Mouse (Mus musculus): ENCODE results near the gene Siglec1. TPM values are rescaled to one million over a fixed set of nuclear protein-coding genes. Genes with fewer than 3 reads are reported as not detected.

Gene Siglec1
- polyA plus RNA-seq, 1 experiment from 2014 or later, result 0.51 TPM

- 94% methylated on average over 2 of the region's 2 CpGs for WGBS
- Histone ChIP-seq H3K36me3 (ENCODE audit: control insufficient read depth, insufficient read depth, low read length) (peaks cover 59% of the 10 kb centered on the region), H3K4me1 (ENCODE audit: control insufficient read depth, insufficient read depth, low read length) (no peaks in the 10 kb centered on the region), H3K4me2 (ENCODE audit: low read length) (no peak overlapping the region), H3K27me3 (ENCODE audit: control insufficient read depth, insufficient read depth, low read length) (no peaks in the 10 kb centered on the region), H3K27ac (replicated peaks; ENCODE audit: low read depth, low read length) (no peak overlapping the region), H3K9ac (replicated peaks; ENCODE audit: low read length) (no peak overlapping the region), H3K9me3 (ENCODE audit: control insufficient read depth, low read length) (no peaks in the 10 kb centered on the region), H3K4me3 (replicated peaks; ENCODE audit: low read depth, low read length) (no peak overlapping the region)
- no peak for DNase-seq
- ATAC-seq (ENCODE audit: low FRiP score, low TSS enrichment), result no peak
Measured at GRCm38 (mm10) chr2:131025230-131025629, 61.3 kb downstream of the Siglec1 start.

Small RNAs within 50 kb of the gene (microRNA-seq; reads per million reads assigned to microRNA genes)
- not detected for gene Mir6973b

Other genes starting within 250 kb of the Siglec1 start
- 77.7 and 107 TPM in 2 replicates for gene 4930402H24Rik, start 180.4 kb downstream of the Siglec1 start, polyA plus RNA-seq (2014; fragmentation: Nextera tagmentation; extraction: Ambion mirVana)
- gene Atrn, start 180.3 kb downstream of the Siglec1 start, polyA plus RNA-seq (2014; fragmentation: Nextera tagmentation; extraction: Ambion mirVana), result 19.0 and 22.5 TPM in 2 replicates
- gene Gfra4, start 43.7 kb downstream of the Siglec1 start, polyA plus RNA-seq (2014; fragmentation: Nextera tagmentation; extraction: Ambion mirVana), result 37.8 and 41.7 TPM in 2 replicates
- gene Adam33, start 23.0 kb downstream of the Siglec1 start, polyA plus RNA-seq (2014; fragmentation: Nextera tagmentation; extraction: Ambion mirVana), result 0.36 and 0.58 TPM in 2 replicates
- 1.5 and 1.7 TPM in 2 replicates for gene Hspa12b, start 40.5 kb upstream of the Siglec1 start, polyA plus RNA-seq (2014; fragmentation: Nextera tagmentation; extraction: Ambion mirVana)
- gene Gm11037, start 46.7 kb upstream of the Siglec1 start, polyA plus RNA-seq (2014; fragmentation: Nextera tagmentation; extraction: Ambion mirVana), result not detected in 2 replicates
- 76.4 and 85.7 TPM in 2 replicates for gene 1700037H04Rik, start 73.3 kb upstream of the Siglec1 start, polyA plus RNA-seq (2014; fragmentation: Nextera tagmentation; extraction: Ambion mirVana)
- 11.1 TPM in 2 replicates for gene Cenpb, start 93.3 kb upstream of the Siglec1 start, polyA plus RNA-seq (2014; fragmentation: Nextera tagmentation; extraction: Ambion mirVana)
- 16.4 and 31.5 TPM in 2 replicates for gene Cdc25b, start 100.2 kb upstream of the Siglec1 start, polyA plus RNA-seq (2014; fragmentation: Nextera tagmentation; extraction: Ambion mirVana)
- gene Spef1, start 100.5 kb upstream of the Siglec1 start, polyA plus RNA-seq (2014; fragmentation: Nextera tagmentation; extraction: Ambion mirVana), result 11.3 and 14.1 TPM in 2 replicates
- 32.5 and 34.3 TPM in 2 replicates for gene Ap5s1, start 120.3 kb upstream of the Siglec1 start, polyA plus RNA-seq (2014; fragmentation: Nextera tagmentation; extraction: Ambion mirVana)
- 3.8 and 6.8 TPM in 2 replicates for gene Mavs, start 147.3 kb upstream of the Siglec1 start, polyA plus RNA-seq (2014; fragmentation: Nextera tagmentation; extraction: Ambion mirVana)
- 26.4 and 34.9 TPM in 2 replicates for gene Pank2, start 175.7 kb upstream of the Siglec1 start, polyA plus RNA-seq (2014; fragmentation: Nextera tagmentation; extraction: Ambion mirVana)

Data from midbrain, embryonic 14.5 days (tissue).